Mouse (Mus musculus): ENCODE measurements around the gene Eif2a.

Eif2a gene

DNA sequence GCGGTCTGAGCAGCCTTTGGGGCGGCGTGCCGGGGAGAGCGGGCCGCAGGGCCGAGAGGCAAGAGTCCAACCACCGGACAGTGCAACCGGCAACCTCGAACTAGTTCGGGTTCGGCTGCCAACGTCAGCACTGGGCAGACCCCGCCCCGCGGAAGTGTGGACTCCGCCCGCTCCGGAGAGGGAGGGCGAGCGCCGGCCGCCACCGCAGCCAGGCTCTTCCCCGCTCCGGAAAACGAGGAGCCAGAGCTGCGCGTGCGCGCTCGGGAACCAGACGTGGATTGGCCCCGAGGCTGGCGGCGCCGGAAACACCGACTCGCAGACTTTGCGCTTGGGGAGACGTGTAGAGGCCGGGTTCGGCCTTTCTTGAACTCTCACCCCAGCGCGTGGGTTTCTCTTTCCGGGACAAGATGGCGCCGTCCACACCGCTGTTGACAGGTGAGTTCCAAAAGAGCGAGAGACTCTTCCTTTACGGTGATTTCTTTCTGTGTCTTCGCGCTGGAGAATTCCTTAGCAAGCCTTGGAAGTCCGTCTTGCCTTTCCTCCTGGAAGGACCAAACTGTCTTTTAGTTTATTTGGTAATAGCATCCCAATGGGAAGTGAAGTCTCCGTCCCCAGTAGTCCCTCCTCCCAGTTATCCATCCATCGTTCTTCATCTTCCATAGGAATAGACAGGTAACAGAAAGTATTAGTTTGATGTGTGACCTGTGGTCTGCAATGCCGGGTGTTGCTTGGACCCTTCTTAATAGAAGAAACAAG is at the start of gene Eif2a, which contains the start of gene Serp1:
Eif2a (plus strand) TSS at position 170 of the 756 bp plus-strand sequence.
Serp1 (minus strand) TSS at position 241 of the 756 bp plus-strand sequence.
- in situ Hi-C loops (cut with MboI; ENCODE audit: low sequenced_read_pairs), result no loop called here

DNA sequence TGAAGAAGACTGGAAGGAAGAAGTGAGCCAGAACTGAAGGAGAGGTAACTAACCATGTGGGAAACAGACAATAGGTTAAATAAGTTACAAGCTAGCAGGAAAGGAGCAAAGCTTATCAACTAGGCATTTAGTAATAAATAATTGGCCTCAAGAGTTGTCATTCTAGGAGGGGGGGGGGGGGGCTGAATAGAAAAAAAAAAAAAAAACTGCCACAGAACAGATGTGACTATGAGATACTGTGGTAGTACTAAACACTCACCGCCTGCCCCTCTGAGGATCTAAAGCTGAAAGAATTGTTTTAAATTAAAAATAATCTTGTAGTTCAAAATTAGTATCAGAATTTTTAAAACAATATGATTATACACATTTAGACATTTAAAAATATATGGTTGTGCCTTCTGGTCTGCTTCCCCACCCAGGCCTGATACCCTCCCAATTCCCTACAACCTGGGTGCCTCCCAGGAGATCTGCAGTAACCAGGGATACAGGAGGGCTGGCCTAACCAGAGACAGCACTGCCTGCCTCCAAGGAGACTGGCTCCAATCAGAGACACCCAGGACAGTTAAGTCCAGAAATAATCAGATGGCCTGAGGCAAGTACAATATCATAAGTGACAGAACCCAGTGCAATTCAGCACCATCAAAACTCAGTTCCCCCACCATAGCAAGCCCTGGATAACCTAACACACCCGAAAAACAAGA is 46.7 kb upstream of the Eif2a start:
- in situ Hi-C loops (cut with MboI; ENCODE audit: low sequenced_read_pairs), result loop anchor here (25.0 kb wide), 1 partner anchor 317 kb away; no protein-coding TSS in a partner anchor

DNA sequence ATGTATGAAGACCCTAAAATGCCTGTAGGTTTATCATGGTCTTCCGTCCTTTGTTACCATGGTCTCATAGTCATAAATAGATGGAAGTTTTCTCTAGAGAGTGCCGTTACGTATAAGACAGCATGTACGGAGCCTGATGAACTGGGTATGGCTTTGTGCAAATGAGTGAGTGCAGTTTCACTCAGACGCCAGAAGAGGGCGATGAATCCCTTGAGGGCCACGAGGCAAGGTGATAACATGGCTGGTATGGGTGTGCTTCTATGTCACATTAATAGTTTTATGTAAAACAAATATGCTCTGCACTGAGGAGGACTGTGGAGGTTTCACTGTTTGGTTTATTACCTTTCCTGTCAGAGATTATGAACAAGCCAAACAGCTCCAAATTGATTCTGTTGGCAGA is 39.7 kb upstream of the Eif2a start:
- in situ Hi-C loops (cut with MboI; ENCODE audit: low sequenced_read_pairs), result loop anchor here (25.0 kb wide), 1 partner anchor 324 kb away; no protein-coding TSS in a partner anchor

DNA sequence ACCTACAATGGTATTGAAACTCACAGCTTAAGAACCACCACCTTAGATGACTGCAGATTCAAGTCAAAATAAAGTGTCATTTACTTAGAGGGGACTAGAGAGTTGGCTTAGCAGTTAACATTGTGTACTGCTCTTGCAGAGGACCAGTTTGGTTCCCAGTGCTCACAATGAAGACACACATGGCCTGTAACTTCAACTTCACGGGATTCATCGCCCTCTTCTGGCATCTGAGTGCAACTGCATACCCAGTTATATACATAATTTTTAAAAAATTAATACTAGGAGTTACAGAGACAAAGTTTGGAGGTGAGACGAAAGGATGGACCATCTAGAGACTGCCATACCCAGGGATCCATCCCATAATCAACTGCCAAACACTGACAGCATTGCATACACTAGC is 38.5 kb upstream of the Eif2a start:
- in situ Hi-C loops (cut with MboI; ENCODE audit: low sequenced_read_pairs), result loop anchor here (25.0 kb wide), 1 partner anchor 325 kb away; no protein-coding TSS in a partner anchor

DNA sequence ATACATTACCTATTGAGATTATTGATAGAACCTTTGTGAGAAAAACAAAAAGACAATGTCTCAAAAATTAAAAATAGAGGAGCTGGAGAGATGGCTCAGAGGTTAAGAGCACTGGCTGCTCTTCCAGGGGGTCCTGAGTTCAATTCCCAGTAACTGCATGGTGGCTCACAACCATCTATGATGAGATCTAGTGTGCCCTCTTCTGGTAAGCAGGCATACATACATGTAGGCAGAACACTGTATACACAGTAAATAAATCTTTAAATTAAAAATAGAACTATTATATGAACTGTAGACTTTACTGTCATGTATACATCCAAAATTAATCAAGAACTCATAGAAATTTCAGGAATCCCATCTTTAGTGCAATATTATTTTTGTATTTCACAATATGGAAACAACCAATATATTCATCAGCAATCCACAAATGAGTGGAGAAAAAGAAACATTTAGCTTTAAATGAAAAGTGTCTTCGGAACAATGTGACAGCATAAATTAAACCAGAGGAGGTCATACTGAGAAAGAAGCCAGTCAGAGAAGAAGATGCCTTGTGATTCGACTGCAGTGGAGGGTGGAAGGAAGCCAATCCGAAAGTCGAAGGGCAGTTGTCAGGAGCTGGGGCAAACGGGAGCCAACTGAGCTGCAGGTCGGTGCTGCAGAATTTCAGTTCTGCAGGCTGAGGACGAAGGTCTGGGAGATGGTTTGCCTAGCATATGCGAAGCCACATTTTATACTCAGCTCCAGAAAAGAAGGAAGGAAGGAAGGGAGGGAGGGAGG is 37.4 kb upstream of the Eif2a start:
- in situ Hi-C loops (cut with MboI; ENCODE audit: low sequenced_read_pairs), result loop anchor here (25.0 kb wide), 1 partner anchor 326 kb away; no protein-coding TSS in a partner anchor

DNA sequence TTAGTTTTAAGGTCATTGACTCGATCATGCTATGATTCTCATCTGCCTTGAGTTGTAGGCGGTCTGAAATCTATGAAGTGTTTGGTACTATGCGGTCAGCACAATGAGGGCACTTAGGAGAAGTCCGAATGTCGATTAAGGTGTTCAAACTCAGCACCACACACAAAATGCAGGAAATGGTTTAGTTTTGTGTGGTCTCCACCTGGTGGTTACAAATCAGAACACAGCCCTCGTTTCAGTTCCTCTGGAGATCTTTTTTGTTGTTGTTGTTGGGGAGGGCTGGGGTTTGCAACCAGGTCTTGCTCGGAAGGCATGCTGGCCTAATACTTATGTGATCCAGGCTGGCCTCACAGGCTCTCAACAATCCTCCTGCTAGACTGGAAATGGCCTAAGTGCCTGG is 34.8 kb upstream of the Eif2a start:
- in situ Hi-C loops (cut with MboI; ENCODE audit: low sequenced_read_pairs), result loop anchor here (25.0 kb wide), 1 partner anchor 328 kb away; no protein-coding TSS in a partner anchor

DNA sequence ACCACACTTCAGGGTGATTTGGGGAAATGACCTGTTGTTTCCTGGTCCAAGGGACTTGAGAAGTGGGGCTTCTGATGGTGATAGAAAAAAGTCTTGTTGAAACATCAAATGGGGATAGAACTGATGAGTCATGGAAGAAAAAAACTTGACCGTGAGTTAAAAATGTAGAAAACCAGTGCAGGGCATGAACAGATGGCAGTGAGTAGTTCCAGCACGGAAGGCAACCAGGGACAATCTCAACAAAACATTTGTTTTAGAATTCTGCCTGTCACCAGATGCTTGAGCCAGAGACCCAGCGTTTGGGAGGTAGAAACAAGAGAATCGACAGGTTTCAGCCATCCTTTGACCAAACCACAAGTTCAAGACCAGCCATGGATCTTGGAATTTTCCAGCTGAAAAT is 32.0 kb upstream of the Eif2a start:
- in situ Hi-C loops (cut with MboI; ENCODE audit: low sequenced_read_pairs), result loop anchor here (25.0 kb wide), 1 partner anchor 331 kb away; no protein-coding TSS in a partner anchor

DNA sequence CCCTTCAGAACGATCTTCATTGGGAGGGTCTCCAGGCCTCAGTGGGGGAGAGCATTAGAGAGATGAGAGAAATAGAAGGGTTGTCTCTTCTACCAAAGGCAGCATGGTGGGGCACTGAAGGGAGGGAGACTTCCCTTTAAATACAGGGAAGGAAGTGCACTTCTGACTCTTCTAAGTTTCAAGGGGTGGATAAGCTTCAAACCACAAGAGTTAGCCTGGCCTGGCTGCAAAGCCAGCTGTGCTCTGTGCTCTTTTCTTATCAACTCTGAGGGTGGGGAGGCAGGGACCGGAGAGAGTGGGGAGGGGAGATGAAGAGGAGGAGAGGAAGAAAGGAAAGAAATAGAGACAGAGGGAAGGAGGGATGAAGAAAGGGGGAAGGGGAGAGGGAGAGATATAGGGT is 23.7 kb upstream of the Eif2a start:
- in situ Hi-C loops (cut with MboI; ENCODE audit: low sequenced_read_pairs), result loop anchor here (25.0 kb wide), 1 partner anchor 185 kb away; the partner anchor contains the start of gene Siah2

DNA sequence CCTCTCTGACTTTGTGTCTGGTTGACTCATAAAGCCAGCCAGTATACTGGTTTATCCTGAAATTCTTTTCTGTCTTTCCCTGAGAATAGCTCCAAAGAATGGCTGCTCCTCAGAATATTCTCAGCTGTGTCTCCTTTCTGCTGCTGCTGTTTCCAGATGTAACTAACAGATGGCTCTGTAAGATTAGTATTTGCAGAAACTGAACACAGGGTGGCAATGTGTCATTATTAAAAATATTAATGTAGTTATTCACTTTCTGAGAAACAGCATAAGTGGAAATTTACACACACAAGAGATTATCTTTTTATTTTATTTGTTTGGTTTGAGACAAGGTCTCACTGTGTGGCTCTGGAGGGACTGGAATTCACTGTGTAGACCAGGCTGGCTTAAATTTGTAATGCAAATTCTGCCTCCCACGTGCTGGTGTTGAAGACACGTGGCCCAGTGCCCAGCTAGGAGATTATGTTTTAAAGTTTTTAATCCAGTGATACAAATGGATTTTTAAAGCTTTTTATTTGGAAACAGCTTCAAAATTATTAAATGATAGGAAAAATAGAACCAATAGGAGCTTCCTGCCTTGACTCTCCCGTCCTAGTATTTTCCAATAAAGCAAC is 21.8 kb upstream of the Eif2a start:
- in situ Hi-C loops (cut with MboI; ENCODE audit: low sequenced_read_pairs), result loop anchor here (25.0 kb wide), 1 partner anchor 183 kb away; the partner anchor contains the start of gene Siah2

DNA sequence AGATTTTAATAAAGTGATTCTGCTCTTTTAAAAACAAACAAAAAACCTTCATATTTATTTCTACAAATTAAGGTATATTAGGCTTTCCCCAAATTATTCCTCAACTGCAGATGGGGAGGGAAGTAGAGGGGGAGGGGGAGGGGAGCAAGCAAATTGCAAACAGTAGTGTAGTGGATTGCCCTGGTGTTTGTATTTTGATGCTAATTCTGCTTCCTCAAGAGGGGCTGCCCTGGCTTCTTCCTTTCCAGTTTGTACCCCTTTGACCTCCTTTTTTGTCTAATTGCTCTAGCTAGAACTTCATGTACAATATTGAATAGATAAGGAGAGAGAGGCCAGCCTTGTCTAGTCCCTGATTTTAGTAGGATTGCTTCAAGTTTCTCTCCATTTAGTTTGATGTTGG is 20.9 kb upstream of the Eif2a start:
- in situ Hi-C loops (cut with MboI; ENCODE audit: low sequenced_read_pairs), result loop anchor here (25.0 kb wide), 1 partner anchor 183 kb away; the partner anchor contains the start of gene Siah2

DNA sequence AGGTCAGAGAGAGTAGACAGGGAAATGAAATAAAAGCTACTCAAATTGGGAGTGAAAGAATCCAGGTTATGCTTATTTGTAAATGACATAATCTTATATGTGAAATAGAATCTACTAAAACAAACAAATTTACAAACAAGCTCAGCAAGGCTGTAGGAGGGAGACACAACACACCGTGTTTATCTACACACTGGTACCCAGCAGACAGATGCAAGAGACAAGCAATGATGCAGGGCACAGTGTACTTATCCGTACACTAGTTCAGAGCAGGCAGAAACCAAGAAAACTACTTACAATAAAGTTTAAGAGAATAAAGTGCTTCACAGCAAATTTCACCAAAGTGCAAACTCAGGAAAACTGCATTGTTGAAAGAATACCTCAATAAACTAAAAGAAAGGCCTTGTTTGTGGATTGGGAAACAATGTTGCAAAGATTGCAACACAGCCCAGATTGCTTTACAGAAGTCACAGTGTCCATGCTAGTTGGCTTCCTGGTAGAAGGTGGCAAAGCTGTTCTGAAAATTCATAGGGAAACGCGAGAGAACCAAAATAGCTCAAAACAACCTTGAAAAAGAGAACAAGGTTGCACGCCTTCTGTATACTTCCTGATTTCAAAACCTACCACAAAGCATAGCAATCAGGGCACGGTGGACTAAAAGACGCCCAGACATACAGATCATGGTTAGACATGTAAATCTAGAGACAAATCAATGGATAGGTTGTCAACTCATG is 17.4 kb upstream of the Eif2a start:
- in situ Hi-C loops (cut with MboI; ENCODE audit: low sequenced_read_pairs), result loop anchor here (25.0 kb wide), 1 partner anchor 179 kb away; the partner anchor contains the start of gene Siah2

DNA sequence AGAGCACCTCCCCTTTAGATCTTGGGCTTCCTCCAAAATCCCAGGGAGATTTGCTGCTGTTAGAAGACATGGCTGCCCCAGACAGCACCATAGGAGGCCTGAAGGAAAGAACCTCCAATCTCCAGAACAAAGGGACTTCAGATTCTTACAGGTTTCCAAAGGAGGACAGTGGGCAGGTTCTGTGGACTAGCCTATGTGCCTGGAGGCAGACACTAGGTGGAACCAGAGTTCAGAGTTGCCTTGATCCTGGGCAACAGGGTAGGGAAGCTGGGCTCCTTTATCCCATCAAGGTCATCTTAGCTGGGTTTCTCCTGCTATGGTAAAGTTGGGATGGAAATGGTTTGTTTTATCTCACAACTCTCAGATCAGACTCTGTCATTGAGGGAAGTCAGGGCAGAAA is 14.0 kb upstream of the Eif2a start:
- in situ Hi-C loops (cut with MboI; ENCODE audit: low sequenced_read_pairs), result loop anchor here (25.0 kb wide), 1 partner anchor 176 kb away; the partner anchor contains the start of gene Siah2

DNA sequence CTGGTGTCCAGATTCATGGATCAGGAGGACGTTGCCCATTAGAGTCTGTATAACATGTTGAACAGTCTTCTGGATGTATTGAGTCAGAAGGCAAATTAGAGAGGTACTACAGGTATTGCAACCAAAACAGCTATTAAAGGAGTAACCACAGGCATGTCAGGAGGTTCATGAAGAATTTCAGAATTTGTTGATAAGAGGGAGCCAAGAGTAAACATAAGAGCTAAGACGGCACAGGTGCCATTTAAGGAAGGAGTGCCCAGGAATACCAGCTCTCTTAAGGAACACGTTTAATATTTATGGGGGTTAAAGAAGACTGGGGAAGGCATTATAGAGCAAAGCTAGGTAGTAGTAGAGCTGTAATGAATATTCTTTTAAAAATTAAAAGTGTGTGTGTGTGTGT is 12.9 kb upstream of the Eif2a start:
- in situ Hi-C loops (cut with MboI; ENCODE audit: low sequenced_read_pairs), result loop anchor here (25.0 kb wide), 1 partner anchor 175 kb away; the partner anchor contains the start of gene Siah2

DNA sequence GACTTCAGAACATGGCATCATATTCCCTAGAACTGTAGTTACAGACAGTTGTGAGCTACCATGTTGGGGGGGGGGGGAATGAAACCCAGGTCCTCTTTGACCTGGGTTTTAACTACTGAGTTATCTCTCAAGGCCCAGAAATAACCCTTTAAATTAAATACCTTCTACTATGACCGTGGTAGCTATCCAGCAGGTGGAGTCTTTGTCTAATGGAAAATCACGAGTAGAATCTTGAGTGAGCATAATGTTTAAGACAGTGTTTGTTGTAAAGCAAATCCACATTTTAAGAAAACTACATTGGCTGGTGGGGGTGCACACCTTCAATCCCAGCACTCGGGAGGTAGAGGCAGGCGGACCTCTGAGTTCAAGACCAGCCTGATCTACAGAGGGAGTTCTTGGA is 12.1 kb upstream of the Eif2a start:
- in situ Hi-C loops (cut with MboI; ENCODE audit: low sequenced_read_pairs), result loop anchor here (25.0 kb wide), 1 partner anchor 174 kb away; the partner anchor contains the start of gene Siah2

DNA sequence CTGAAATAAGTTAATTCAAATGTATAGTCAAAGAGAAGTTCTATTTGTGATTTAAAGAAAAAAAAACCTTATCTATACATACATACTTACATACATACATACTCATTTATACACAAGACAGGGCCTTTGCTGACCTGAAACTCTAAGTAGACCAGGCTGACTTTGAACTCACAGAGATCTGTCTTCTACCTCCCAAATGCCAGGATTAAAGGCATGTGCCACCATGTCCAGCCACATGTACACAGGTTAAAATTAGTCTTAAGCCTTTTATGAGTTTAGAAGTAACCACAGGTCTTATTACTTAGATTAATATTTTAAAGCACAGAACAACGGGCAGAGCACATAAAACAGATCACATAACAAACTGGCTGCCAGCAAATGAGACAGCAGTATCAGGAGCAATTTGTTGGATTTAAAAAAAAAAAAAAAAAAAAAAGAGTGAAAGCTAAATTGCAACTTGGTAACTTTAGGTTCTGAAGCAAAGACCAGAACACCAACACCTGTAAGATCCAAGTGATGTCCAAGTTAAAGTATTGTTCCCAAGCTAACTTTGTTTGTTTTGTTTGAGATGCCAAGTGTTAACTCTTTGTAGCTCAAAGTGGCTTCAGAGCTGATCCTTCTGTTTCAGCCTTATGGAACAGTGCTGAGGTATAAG is 9.5 kb upstream of the Eif2a start:
- in situ Hi-C loops (cut with MboI; ENCODE audit: low sequenced_read_pairs), result loop anchor here (25.0 kb wide), 1 partner anchor 171 kb away; the partner anchor contains the start of gene Siah2

DNA sequence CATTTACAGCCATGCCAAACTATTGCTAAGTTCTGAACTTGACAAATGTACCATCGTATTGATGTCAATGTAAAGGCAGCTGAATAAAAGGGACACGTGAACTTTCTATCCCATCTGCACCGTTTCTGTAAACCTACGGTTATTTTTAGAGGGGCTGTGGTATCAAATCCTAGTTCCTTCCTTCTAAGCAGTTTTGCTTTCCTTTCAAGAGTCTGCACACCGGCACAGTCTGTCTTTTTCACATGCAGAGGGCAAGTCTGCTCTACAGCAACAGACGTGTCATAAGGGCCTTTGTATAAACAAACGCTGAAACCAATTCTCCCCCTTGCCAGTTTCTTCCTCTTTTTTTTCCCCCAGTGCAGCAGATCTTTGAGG is 9.0 kb upstream of the Eif2a start:
- in situ Hi-C loops (cut with MboI; ENCODE audit: low sequenced_read_pairs), result loop anchor here (25.0 kb wide), 1 partner anchor 171 kb away; the partner anchor contains the start of gene Siah2

DNA sequence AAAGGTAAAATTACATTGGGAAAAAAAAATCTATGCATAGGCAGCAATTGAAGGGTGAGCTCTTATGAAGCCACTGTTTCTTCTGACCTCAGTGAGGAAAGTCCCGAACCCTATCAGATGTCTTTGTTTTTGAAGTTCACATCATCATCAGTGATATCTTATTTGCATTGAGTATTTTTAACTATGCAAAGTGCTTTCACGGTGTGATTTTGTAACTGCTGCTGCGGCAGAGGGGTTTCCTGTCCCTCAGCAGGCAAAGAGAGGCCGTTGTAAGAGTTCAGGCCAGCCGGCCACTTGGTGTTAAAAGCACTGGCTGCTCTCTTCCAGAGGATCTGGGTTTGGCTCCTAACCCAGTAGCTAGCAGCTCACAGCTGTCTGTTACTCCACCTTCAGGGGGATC is 8.4 kb upstream of the Eif2a start:
- in situ Hi-C loops (cut with MboI; ENCODE audit: low sequenced_read_pairs), result loop anchor here (25.0 kb wide), 1 partner anchor 170 kb away; the partner anchor contains the start of gene Siah2

DNA sequence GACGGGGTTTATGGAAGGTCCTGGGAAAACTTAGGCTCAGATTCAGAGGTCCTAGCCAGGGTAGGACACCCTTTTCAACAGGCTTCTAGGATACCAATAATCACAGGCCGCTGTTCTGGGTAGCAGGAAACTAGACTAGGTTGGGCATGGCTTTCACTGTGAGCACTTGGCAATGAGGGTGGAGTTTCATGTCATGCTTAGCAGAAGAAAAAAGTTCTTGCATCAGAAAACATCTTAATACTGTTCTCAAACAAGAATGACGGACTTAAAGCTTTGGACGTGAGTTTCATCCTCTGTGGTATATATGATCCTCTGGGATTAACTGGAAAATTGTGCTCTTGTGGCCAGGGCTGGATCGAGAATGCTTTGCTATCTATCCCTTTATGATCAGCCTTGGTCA is 7.8 kb upstream of the Eif2a start:
- in situ Hi-C loops (cut with MboI; ENCODE audit: low sequenced_read_pairs), result loop anchor here (25.0 kb wide), 1 partner anchor 170 kb away; the partner anchor contains the start of gene Siah2

Measured in CH12F3 (cell line).